Mouse (Mus musculus) liver, adult (tissue): ENCODE results near the gene 9930104L06Rik.

Experiments used
- GATA4 ChIP-seq: IDR thresholded peaks from 2 replicates; pipeline ENCODE4 v1.6.1; 2014; ENCODE audit warnings: mild to moderate bottlenecking, low read length; ENCODE audit not compliant: insufficient replicate concordance

The 9930104L06Rik gene

DNA sequence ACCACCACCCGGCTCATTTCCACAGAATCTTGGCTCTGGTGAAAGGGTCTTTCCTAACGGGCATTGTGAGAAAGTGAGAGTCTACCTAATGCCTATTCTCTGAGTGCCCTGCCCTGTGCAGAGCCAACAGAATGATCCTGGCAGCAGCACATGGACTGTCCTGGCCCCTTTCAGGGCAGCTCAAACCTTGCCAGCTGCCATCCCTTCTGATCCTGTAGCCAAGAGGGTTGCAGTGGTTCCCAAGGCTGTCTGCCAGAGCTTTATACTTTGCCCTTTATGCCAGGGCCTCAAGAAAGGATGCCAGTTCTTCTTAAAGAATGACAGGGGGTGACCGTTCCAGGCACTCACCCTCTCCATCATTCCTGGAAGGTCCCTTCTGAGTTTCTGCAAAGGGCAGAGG, 12.6 kb downstream of the 9930104L06Rik start:
- TF ChIP-seq GATA4: no peak

DNA sequence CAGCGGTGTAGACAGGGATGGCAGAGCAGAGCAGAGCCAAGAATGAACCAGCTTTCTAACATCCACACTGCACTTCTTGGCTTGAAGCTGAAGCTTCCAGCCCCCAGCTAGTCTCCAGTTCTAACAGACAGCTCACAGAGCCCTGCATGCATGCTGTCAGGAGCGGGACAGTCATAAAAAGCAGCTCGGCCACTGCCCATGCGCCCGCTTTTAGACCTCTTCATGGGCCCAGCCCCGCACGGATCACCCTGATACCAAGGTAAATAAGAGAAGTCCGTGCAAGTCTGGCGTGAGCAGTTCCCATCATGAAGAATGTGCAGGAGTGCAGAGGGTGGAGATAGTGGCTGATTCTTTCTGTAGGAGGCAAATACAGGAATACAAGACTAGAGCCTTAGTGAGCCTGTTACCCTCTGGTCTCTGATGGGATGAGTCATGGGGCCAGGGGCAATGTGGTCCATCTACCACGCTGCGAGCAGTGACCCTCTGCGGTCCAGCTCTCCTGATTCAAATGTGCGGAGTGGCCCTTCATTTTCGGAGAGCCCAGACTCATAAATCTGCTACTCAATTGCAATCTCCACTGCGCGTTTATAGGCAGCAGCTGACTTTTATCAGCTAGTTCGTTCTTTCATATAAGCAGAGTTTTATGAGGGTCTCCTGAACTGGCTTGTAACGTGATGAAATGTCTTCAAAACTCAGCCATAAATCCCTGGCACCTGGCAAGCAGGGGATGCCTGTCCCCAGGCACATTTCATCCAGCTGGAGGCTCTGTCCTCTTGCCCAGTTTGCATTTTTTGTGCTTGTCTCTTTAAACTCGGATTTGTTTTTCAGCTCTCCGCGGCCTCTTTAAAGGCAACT, 13.6 kb downstream of the 9930104L06Rik start:
- no peak for TF ChIP-seq GATA4

DNA sequence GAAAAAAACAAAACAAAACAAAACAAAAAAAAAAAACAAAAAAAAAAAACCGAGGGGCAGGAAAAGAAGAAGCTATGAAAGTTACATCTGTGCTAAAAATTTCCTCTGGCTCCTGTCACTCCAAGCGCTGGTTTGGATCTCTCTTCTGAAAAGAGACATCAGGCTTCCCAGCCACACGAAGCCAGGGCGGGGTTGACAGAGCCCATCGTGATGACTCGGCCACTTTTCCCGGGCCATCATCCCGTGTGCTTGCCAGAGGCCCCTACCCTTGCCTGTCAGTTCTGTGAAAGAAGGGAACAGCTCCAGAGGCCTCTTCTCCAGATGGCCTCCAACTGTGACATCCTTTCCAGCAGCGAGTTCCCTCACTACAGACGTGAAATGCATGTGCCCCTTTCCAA, 14.2 kb downstream of the 9930104L06Rik start:
- TF ChIP-seq GATA4: no peak

DNA sequence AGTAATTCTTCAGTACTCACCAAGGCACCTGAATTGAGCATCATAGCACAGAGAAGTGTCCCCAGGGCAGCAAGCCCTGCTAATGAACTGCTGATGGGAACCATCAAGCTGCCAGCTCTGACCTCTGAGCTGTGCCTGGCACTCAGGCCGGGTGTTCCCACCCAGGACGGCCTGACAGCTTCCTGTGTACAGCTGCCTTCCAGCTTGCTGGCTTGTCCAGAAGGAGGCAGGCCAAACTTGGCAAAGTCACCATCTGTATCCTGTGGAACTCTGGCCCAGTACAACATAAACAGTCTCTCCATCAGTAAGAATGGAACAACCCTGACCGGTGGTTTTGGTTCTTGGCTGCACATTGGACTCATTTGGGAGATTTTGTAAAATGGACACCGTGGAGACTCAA, 16.7 kb downstream of the 9930104L06Rik start:
- no peak for TF ChIP-seq GATA4

DNA sequence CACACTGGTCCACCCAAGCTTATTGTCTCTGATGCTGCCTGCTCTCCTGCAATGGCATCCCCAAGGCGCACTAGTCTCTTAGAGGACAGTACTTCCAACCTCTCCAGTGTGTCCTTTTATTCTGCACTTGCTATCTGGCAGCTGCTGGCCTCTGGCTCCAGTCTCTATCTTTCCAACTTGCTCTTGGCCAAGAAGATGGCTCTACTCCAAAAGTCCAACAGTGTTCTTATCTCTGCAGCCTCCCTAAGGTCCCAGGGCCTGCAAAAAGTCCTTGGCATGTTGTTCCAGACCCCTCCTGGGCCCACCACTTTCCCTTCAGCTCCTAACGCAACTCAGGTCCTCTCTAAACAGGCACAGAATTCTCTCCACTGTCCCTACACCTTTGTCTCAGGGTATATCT, 20.4 kb downstream of the 9930104L06Rik start:
- no peak for TF ChIP-seq GATA4

DNA sequence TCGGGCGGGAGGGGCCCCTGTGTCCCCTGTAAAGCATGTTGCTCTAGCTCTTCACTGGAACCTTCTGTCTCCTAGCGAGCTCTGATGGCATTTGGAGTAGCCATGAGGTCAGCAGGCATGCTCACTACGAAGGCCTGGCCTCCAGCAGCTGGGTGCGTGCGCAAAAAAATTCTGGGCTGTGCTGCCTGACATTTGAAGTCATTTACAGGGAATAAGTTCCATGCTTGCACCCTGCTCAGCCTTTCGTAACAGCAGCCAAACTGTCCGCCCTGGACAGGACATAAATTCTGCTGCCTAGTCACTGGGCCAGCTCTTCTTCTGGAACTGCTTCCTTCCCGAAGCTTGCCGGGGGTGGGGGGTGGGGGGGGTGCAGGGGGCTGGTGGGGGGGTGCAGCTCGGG, 22.2 kb downstream of the 9930104L06Rik start:
- TF ChIP-seq GATA4: no peak

DNA sequence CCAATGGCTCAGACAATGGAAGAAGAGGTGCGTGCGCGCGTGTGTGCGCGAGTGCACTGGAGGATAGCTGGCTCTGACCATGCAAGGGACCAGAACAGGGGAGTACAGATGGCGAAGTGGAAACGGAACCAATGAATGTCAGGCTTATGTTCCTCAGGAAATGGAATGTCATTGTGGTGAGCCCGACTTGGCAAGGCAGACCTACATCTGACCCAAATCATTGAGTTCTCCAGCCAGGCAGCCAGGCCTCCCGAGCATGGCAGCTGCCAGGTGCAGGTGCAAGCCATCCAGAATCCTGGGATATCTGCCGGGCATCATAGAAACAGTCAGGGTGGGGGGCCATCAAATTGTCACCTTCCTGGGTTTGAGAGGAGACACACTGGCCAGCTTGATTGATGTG, 24.1 kb downstream of the 9930104L06Rik start:
- no peak for TF ChIP-seq GATA4

DNA sequence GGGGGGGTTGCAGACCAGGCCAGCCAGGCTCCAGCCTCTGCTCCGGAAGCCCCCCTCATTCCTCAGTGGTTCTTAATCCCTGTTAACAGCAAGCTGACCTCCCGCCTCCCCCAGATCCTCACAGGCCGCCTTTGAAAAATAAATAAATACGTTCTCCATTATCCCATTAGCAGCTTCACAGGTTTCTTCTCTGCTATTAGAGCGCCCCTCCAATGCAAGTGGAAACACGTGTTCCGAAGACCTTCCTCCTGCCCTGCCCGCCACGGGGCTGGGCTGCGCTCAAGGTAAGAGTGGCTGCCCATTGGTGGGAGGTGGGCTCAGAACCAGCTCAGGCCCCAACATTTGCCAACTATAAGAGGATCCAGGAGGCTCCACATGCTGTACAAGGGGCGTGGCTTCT, 25.7 kb downstream of the 9930104L06Rik start:
- no peak for TF ChIP-seq GATA4

DNA sequence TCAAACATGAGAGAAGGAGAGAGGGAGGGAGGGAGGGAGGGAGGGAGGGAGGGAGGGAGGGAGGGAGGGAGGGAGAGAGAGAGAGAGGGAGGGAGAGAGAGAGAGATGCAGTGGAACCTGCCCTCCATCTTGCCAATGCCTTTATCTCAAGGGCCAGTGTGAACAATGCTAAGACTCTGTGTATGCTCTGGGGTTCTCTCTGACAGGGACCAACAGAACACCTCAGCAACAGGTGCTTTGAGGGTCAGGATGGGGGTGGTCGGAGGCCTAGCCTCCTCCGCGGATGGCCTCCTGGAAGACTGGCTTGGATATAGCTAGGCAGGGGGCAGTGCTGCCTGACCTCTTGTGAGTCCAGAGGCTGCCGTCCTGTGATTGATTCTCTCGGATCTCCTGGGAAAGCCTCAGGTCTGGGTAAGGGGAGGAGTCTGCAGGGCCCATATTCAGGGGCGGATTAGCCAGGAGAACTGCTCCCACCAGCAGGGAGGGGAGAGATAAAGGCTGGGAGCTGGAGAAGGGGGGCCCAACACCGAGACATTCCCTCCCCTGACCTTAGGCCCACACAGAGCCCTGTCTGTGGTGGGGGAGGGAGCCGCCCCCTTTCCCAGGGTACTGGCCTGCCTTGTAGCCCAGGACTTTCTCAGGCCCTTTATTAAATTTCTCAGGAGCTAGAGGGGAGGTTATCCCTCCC, 28.2 kb downstream of the 9930104L06Rik start:
- TF ChIP-seq GATA4: no peak

DNA sequence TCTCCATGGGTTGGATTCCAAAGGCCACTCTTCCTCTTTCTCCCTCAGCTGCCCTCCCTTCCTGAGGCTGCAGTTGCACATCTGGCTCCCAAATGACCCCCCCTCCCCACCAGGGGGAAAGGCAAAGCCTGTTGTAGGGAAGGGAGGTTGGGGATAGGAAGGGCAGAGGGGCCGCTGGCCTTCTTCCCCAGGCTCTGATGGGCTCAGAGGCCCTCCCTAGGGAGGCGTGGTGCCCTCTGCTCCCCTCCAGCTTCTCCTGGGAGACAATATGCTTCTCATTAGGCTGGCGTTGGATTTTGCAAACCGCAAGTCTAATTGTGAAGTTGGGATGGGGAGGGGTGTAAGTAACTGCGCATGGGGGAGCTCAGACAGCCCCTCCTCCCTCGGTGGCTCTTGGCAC, 31.9 kb downstream of the 9930104L06Rik start:
- no peak for TF ChIP-seq GATA4

DNA sequence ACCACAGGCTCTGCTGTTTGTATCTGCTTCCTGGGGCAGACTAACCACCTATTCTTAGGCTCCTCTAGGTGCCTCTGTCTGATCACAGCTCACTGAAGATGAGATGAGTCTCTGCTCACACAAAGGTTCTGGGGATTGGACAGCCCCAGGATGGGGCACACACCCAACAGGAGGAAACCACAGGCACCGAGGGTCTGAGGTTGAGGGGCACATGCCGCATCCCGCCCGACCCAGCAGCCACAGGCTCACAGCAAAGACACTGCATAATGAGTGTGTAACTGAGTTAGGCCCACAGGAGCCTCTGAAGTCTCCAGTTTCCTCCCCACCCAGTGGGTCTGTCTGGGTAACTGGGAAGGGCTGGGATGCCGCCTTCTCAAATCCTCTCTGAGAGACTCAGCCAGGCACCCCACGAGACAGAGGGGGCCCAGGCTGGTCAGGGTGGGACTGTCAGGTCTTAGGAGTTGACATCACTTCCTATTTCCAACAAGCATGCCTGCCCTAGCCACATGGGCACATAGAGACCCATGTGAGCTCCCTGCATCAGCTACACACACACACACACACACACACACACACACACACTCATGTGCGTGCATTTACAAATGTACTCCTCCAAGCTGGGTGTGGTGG, 32.5 kb downstream of the 9930104L06Rik start:
- no peak for TF ChIP-seq GATA4

DNA sequence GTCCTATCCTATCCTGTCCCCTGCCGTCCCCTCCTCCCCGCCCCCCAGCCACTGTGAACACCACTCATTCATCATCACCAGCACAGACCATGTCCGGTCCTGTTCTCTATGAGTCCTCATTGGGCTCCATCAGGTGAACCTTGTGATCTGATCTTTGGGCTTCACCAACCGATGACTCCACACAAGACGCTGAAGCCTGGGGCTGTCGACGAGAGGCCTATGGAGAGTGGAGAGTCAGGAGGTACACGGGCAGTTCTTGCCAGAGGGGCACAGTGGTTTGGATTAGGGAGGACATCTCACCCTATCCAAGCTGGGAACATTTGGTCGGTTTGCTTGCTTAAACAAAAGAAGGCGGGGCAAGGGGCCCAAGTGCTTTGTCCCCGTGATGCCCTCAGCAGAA, 33.3 kb downstream of the 9930104L06Rik start:
- TF ChIP-seq GATA4: no peak

DNA sequence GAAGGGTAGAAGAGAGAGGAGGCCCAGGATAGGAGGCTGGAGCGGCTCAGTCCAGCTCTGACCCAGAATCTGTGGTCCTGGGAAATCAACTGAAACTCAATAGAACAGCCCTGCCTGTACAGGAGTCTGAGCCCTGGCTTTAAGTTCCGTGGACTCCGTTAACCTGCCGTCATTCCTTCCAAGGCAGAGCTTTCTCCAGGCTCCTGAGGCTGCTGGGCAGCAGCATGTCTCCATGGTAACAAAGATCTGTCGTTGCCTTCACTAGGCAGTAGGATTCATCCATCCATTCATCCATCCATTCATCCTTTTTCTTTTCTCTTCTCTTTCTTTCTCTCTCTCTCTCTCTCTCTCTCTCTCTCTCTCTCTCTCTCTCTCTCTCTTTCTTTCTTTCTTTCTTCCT, 33.8 kb downstream of the 9930104L06Rik start:
- TF ChIP-seq GATA4: no peak

DNA sequence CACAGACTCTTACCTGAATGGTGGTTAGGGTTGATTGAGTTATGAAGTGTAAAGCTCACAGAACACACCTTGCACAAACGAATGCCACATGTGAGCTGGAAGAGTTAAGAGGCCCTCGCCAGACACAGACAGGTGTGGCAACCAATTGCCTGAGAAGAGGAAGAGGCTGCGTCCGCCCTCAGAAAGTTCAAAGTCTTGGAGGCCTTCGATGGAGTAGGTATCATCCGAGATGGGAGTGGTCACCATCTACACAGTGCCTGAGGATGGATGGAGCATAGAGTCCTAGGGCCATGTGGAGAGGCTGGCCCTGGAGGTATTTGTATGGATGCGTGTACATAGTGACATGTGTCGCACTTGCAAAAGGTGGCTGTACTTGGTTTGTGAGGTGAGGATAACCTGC, 34.2 kb downstream of the 9930104L06Rik start:
- TF ChIP-seq GATA4: no peak

DNA sequence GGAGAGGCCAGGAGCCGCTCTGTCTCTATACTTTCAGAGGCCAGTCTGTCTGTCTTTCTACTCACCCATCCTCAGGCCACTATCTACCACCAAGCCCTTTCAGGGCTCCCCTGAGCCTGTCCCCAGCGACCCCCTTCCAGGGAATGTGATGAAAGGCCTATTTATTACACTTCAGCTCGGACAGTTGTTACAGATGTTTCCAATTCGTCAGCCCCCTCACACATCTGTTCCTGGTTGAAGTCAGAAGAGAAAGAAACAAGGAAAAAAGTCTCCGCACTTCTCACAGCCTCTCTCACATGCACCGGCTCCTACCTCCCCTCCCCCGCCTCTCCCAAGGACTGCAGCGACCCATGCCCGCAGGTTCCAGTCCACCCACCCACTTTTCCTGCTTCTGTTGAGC, 35.5 kb downstream of the 9930104L06Rik start:
- TF ChIP-seq GATA4: no peak

DNA sequence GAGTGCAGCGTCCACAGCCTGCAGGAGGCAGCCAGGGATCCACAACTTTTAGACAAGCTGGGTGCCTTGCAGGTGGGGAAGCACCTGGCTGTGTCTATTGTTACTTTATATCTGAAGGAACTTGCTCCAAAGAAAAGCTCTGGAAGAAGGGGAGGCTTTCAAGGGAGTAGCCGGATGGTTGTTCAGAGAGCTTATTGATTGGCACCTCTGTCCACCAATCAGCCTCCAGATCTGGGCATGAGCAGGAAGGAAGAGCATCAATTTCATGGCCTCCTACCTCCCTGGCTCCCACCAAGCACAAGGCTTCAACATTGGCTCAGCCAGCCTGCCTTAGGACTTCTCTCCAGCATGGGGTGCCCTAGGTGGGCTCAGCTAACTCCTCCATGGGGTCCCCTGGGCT, 36.4 kb downstream of the 9930104L06Rik start:
- no peak for TF ChIP-seq GATA4
